Mouse (Mus musculus) cortical plate, adult 2 months (tissue): ENCODE measurements around the gene Mmrn1.

Experiments
- CTCF ChIP-seq: fragments of 200-500 bp; IDR thresholded peaks from 2 replicates; pipeline ENCODE4 v1.5.1; 2011; ENCODE audit warnings: mild to moderate bottlenecking, control low read depth, low read length; ENCODE audit not compliant: insufficient read depth; ENCODE audit errors: extremely low read depth
- POLR2A ChIP-seq: fragments of 200-500 bp; IDR thresholded peaks from 2 replicates; pipeline ENCODE4 v1.6.1; 2011; ENCODE audit warnings: mild to moderate bottlenecking, low read length, control low read depth; ENCODE audit not compliant: insufficient read depth; ENCODE audit errors: extremely low read depth

GRCm38 (mm10) chr6:60950415-60950814 is 25.6 kb downstream of the Mmrn1 start:
- TF ChIP-seq CTCF = peak; percentile 66
- no peak for TF ChIP-seq POLR2A
